Mouse (Mus musculus): ENCODE data around the gene Magohb.

The Magohb gene

DNA sequence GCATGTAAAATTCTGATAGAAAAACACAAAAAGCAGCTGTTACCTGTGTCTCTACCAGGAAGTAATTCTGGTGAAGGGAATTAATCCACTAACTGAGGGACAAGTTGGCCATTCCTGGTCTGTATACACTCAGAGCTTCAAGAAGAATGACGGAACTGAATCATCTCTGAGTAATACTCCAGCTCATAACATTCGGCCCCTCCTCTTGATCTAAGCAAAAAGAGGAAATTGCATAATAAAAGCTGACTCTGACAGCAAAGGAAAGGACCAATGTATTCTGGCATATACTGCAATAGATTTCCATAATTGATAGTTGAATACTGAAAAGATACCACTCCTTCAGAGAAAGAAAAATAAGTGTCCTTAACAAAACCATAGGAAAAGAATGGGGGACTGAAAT lies 45.8 kb downstream of the Magohb start, which contains the start of gene Klra2:
Gene Klra2 (minus strand): TSS at position 157 of the 400 bp plus-strand sequence.
- no peak for DNase-seq

DNA sequence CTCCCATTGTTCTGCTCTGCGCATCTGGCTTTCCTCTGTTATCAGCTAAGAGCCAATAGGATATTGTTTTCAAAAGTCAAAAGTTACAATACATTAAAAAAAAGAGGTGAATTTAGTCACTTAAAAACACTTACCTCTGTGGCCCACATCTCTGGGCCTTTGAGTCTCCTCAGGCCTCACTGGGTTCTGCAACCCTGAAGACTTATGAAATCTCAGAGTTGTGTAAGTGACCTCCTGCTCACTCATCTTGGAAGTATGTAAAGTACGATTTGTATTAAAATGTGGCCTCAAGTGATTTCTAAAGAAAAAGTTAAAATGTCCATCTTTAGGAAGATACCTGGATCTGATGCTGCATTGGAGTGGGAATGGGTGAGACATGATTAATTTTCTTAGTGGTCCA lies 48.0 kb downstream of the Magohb start:
- DNase-seq = no peak

All from thymus, postnatal 14 days (tissue).